Mouse (Mus musculus) CH12.LX (cell line): ENCODE results near the gene C130032M10Rik. TPM values are rescaled to one million over a fixed set of nuclear protein-coding genes. Genes with fewer than 3 reads are reported as not detected.

Experiments used
- DNase-seq: peaks from one replicate; pipeline ENCODE4 v3.0.0-alpha.2; 2013; ENCODE audit errors: extremely low read depth
- H3K27ac ChIP-seq: 2 replicates; pipeline ENCODE4 v1.5.1; 2012; ENCODE audit warnings: low read depth, mild to moderate bottlenecking, control low read depth, moderate library complexity; ENCODE audit not compliant: insufficient read depth
- H3K27me3 ChIP-seq: replicated peaks from 2 replicates; pipeline ENCODE3; 2012; ENCODE audit warnings: inconsistent platforms
- H3K36me3 ChIP-seq, 2 experiments: replicated peaks in 1 of 2; 2 replicates each; pipeline versions ENCODE3 to v1.6.1; 2012; ENCODE audit warnings: inconsistent platforms in 1 of 2, low read length in 1 of 2, mild to moderate bottlenecking in 1 of 2, mixed read lengths in 1 of 2, moderate library complexity in 1 of 2; ENCODE audit not compliant: control insufficient read depth in 1 of 2, insufficient read depth in 1 of 2
- H3K4me1 ChIP-seq, 2 experiments: 2 replicates each; pipeline ENCODE4 v1.6.1; 2012; ENCODE audit warnings: inconsistent platforms in 1 of 2, moderate library complexity in 1 of 2; ENCODE audit not compliant: insufficient read depth in 2 of 2, control insufficient read depth in 1 of 2
- H3K4me2 ChIP-seq: 2 replicates; pipeline ENCODE4 v1.6.1; 2012; ENCODE audit warnings: low read depth, mild to moderate bottlenecking, control low read depth; ENCODE audit not compliant: poor library complexity, insufficient read depth, severe bottlenecking
- H3K4me3 ChIP-seq, 3 experiments: fragments of 150-350 bp in 1 of 3; sonication (generic) in 1 of 3; replicated peaks in 1 of 3; 2 replicates each; pipeline versions ENCODE3 to v1.5.1; 2011 to 2012; ENCODE audit warnings: low read depth in 2 of 3, low read length in 2 of 3, mild to moderate bottlenecking in 2 of 3, moderate library complexity in 2 of 3, control low read depth in 1 of 3, improper control_type of control experiment in 1 of 3, inconsistent platforms in 1 of 3, mixed read lengths in 1 of 3; ENCODE audit not compliant: poor library complexity in 1 of 3
- H3K79me2 ChIP-seq: replicated peaks from 2 replicates; pipeline ENCODE4 v1.6.1; 2012; ENCODE audit warnings: mild to moderate bottlenecking, moderate library complexity; ENCODE audit not compliant: control insufficient read depth, poor library complexity, insufficient read depth, severe bottlenecking; ENCODE audit errors: extremely low read depth
- H3K9ac ChIP-seq: 2 replicates; pipeline ENCODE4 v1.6.1; 2012; ENCODE audit warnings: low read depth, mild to moderate bottlenecking, control low read depth, moderate library complexity; ENCODE audit not compliant: insufficient read depth
- H3K9me3 ChIP-seq: replicated peaks from 2 replicates; pipeline ENCODE3; 2012; ENCODE audit warnings: low read length, inconsistent platforms, mixed read lengths
- CHD1 ChIP-seq: IDR thresholded peaks from 2 replicates; pipeline ENCODE4 v1.6.1; 2012; ENCODE audit warnings: low read depth, low read length, improper control_type of control experiment, inconsistent platforms
- CHD2 ChIP-seq: IDR thresholded peaks from 2 replicates; pipeline ENCODE4 v1.6.1; 2011; ENCODE audit warnings: low read length, improper control_type of control experiment
- CTCF ChIP-seq, 2 experiments: IDR thresholded peaks in 1 of 2; conservative IDR thresholded peaks in 1 of 2; 2 replicates each; pipeline ENCODE4 v1.5.1; 2011 to 2012; ENCODE audit warnings: low read depth in 2 of 2, low read length in 2 of 2, improper control_type of control experiment in 1 of 2, inconsistent platforms in 1 of 2, mild to moderate bottlenecking in 1 of 2, moderate library complexity in 1 of 2
- ELF1 ChIP-seq: IDR thresholded peaks from 2 replicates; pipeline ENCODE4 v1.6.1; 2014; ENCODE audit warnings: low read depth, mild to moderate bottlenecking, inconsistent platforms, low read length, improper control_type of control experiment
- GABPA ChIP-seq: IDR thresholded peaks from 2 replicates; pipeline ENCODE4 v1.6.1; 2012; ENCODE audit warnings: low read depth, low read length, improper control_type of control experiment, inconsistent platforms; ENCODE audit not compliant: insufficient replicate concordance
- IRF4 ChIP-seq: IDR thresholded peaks from 2 replicates; pipeline ENCODE4 v1.6.1; 2014; ENCODE audit warnings: low read depth, mild to moderate bottlenecking, inconsistent platforms, low read length, improper control_type of control experiment
- JUN ChIP-seq: IDR thresholded peaks from 2 replicates; pipeline ENCODE4 v1.6.1; 2011; ENCODE audit warnings: low read depth, mild to moderate bottlenecking, low read length, improper control_type of control experiment, moderate library complexity; ENCODE audit not compliant: insufficient read depth
- KAT2A ChIP-seq: IDR thresholded peaks from 2 replicates; pipeline ENCODE4 v1.6.1; 2012; ENCODE audit warnings: low read length, improper control_type of control experiment, inconsistent platforms; ENCODE audit not compliant: insufficient replicate concordance
- MAZ ChIP-seq: IDR thresholded peaks from 2 replicates; pipeline ENCODE4 v1.6.1; 2012; ENCODE audit warnings: low read depth, mild to moderate bottlenecking, inconsistent platforms, low read length, improper control_type of control experiment, moderate library complexity
- MXI1 ChIP-seq: IDR thresholded peaks from 2 replicates; pipeline ENCODE4 v1.6.1; 2011; ENCODE audit warnings: mild to moderate bottlenecking, low read depth, low read length, improper control_type of control experiment
- MYC ChIP-seq: IDR thresholded peaks from 2 replicates; pipeline ENCODE4 v1.6.1; 2011; ENCODE audit warnings: low read depth, mild to moderate bottlenecking, improper control_type of control experiment, low read length
- PAX5 ChIP-seq: IDR thresholded peaks from 2 replicates; pipeline ENCODE4 v1.6.1; 2012; ENCODE audit warnings: low read length, inconsistent platforms, mixed read lengths
- SMC3 ChIP-seq: IDR thresholded peaks from 2 replicates; pipeline ENCODE4 v1.6.1; 2011; ENCODE audit warnings: low read depth, low read length, improper control_type of control experiment
- TBP ChIP-seq: conservative IDR thresholded peaks from 2 replicates; pipeline ENCODE4 v1.6.1; 2011; ENCODE audit warnings: low read depth, low read length, improper control_type of control experiment
- UBTF ChIP-seq: IDR thresholded peaks from 2 replicates; pipeline ENCODE4 v1.6.1; 2012; ENCODE audit warnings: low read depth, mild to moderate bottlenecking, inconsistent platforms, low read length, improper control_type of control experiment, moderate library complexity
- ZC3H11A ChIP-seq: IDR thresholded peaks from 2 replicates; pipeline ENCODE4 v1.6.1; 2012; ENCODE audit warnings: low read depth, mild to moderate bottlenecking, inconsistent platforms, low read length, improper control_type of control experiment
- ZMIZ1 ChIP-seq: IDR thresholded peaks from 2 replicates; pipeline ENCODE4 v1.6.1; 2012; ENCODE audit warnings: low read depth, mild to moderate bottlenecking, inconsistent platforms, low read length, improper control_type of control experiment
- ZNF384 ChIP-seq: IDR thresholded peaks from 2 replicates; pipeline ENCODE4 v1.6.1; 2012; ENCODE audit warnings: low read depth, low read length, improper control_type of control experiment, inconsistent platforms
- dilution Hi-C: fragments of 300-500 bp; cut with MboI; formaldehyde crosslinking; loops from 2 replicates; pipeline ENCODE4 v1.14.3; 2020; ENCODE audit warnings: low sequenced_read_pairs; ENCODE audit not compliant: extremely low pct_unique_long_range_greater_than_20kb, extremely low pct_ligation_motif_present
- in situ Hi-C: fragments of 300-500 bp; cut with MboI; formaldehyde crosslinking; loops from 3 replicates; pipeline ENCODE4 v1.14.3; 2019; ENCODE audit warnings: low sequenced_read_pairs, low pct_ligation_motif_present, low pct_unique_long_range_greater_than_20kb, mixed read lengths
- polyA plus RNA-seq: library from polyadenylated mRNA; unstranded; fragments of >175 nt; gene quantifications from 2 replicates; pipeline ENCODE4 v1.2.1, GENCODE M21; 2012; ENCODE audit warnings: low read depth; ENCODE audit not compliant: insufficient read length
- total RNA-seq, 2 experiments: library from RNA; depleted of rRNA; stranded (reverse); fragments of 300-350 nt in 1 of 2; fragments of >200 nt in 1 of 2; gene quantifications; 2 replicates each; pipeline ENCODE4 v1.2.3; 2012 to 2014

Gene C130032M10Rik
- total and polyA plus RNA-seq, 3 experiments = not detected

DNA sequence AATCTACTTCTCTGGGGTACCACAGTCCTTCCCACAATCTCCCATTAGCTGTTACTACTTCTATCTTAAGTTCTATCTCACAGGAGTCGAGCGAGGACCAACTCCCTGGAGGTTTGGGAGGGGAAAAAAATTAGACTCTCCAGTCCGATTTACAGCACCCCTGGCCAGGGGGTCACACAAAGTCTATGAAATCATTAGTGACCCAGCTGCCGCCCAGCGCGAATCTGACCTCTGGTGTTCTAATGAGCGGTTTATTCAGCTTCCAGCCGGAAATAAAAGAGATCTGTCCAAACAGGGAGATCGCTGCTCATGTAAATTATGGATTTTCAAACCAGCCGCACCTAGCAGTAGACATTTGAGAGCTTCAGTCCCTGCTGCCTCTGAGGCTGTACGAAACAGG lies 15.8 kb downstream of the C130032M10Rik start:
- H3K27ac ChIP-seq = no peak overlapping the region
- DNase-seq = no peak
- no peaks in the 10 kb centered on the region for H3K36me3 ChIP-seq
- H3K27me3 ChIP-seq = no peaks in the 10 kb centered on the region
- H3K4me1 ChIP-seq = peaks cover 13 to 39% of the 10 kb centered on the region in 2 experiments
- H3K4me2 ChIP-seq = no peak overlapping the region
- H3K9me3 ChIP-seq = no peaks in the 10 kb centered on the region
- TF ChIP-seq ZNF384 = no peak
- TF ChIP-seq GABPA = no peak
- TF ChIP-seq MYC = no peak
- TF ChIP-seq CHD1 = no peak
- no peak for TF ChIP-seq ZC3H11A
- no peak for TF ChIP-seq UBTF
- no peak for TF ChIP-seq PAX5
- no peak for TF ChIP-seq JUN
- TF ChIP-seq MXI1 = no peak
- TF ChIP-seq TBP = no peak
- H3K9ac ChIP-seq = no peak overlapping the region
- H3K79me2 ChIP-seq = no peaks in the 10 kb centered on the region
- in situ Hi-C loops = no loop called here
- dilution Hi-C loops = no loop called here
- H3K4me3 ChIP-seq = no peak overlapping the region

DNA sequence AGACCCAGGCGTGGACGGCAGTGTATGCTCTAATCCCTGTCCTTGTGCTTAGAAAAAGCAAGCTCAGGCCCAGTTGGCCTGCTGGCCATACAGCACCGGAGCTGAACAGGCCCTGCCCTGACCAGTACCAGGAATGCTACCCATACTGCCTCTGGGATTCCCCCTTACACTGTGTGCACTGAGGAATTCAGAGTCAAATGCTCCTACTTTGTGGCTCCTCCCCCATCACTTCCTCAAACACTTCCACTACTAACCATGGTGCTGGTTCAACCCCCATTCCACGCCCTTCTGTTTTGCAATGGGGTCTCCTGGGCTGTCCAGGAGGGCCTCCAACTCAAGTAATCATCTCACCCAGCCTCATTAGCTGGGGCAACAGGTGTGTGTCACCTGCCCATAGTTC lies 18.4 kb downstream of the C130032M10Rik start:
- Histone ChIP-seq H3K4me2 (no peak overlapping the region), H3K36me3 (no peaks in the 10 kb centered on the region), H3K9ac (no peak overlapping the region), H3K9me3 (no peaks in the 10 kb centered on the region), H3K4me3 (no peak overlapping the region), H3K79me2 (no peaks in the 10 kb centered on the region), H3K4me1 (peaks cover 10 to 21% of the 10 kb centered on the region in 2 experiments), H3K27me3 (no peaks in the 10 kb centered on the region), H3K27ac (no peak overlapping the region)
- DNase-seq = no peak
- TF ChIP-seq KAT2A = no peak
- no peak for TF ChIP-seq SMC3
- no peak for TF ChIP-seq ZC3H11A
- TF ChIP-seq CHD1 = no peak
- no peak for TF ChIP-seq ZMIZ1
- no peak for TF ChIP-seq MAZ
- TF ChIP-seq TBP = no peak
- TF ChIP-seq CTCF (conservative IDR thresholded peaks at IDR 0.05 in 1 of 2, IDR thresholded peaks at IDR 0.05 in 1 of 2; ENCODE audit: low read depth in 2 of 2, low read length in 2 of 2) = no peak
- no peak for TF ChIP-seq IRF4
- TF ChIP-seq ELF1 = no peak
- no peak for TF ChIP-seq CHD2
- in situ Hi-C loops (no loop called here), dilution Hi-C loops (no loop called here)
